Mouse (Mus musculus): Measurements from ENCODE around the gene Aldh1a7. TPM values are rescaled to one million over a fixed set of nuclear protein-coding genes. Genes with fewer than 3 reads are reported as not detected.

Aldh1a7 gene
- polyA plus RNA-seq, 1 experiment from 2014 or later, result 0.42 TPM

Other genes with a start within 250 kb of the Aldh1a7 start
- 2.2 and 2.3 TPM in 2 replicates for gene Aldh1a1, start 234.8 kb downstream of the Aldh1a7 start, polyA plus RNA-seq (2016; fragmentation: Nextera tagmentation; extraction: Ambion mirVana)
- not detected in 2 replicates for gene Tmc1, start 226.6 kb upstream of the Aldh1a7 start, polyA plus RNA-seq (2016; fragmentation: Nextera tagmentation; extraction: Ambion mirVana)